Mouse (Mus musculus) lung, embryonic 14.5 days (tissue): ENCODE measurements around the gene Tm6sf2. TPM values are rescaled to one million over a fixed set of nuclear protein-coding genes. Genes with fewer than 3 reads are reported as not detected.

ENCODE experiments used
- ATAC-seq: fragments of 200-750 bp; cut with Nextera tagmentation; 2 replicates; pipeline ENCODE4 v1.8.0; 2017; ENCODE audit warnings: mild to moderate bottlenecking, moderate TSS enrichment, moderate library complexity; ENCODE audit not compliant: insufficient read depth
- DNase-seq: peaks from one replicate; pipeline ENCODE4 v3.0.0-alpha.2; 2015
- H3K27ac ChIP-seq: fragments of 300-500 bp; sonication (generic); 2 replicates; pipeline ENCODE4 v1.5.1; 2014; ENCODE audit warnings: low read depth, mild to moderate bottlenecking, moderate library complexity
- H3K27me3 ChIP-seq: fragments of 300-500 bp; sonication (generic); 2 replicates; pipeline ENCODE4 v1.6.1; 2014; ENCODE audit warnings: low read length, control low read depth; ENCODE audit not compliant: insufficient read depth
- H3K36me3 ChIP-seq: fragments of 300-500 bp; sonication (generic); 2 replicates; pipeline ENCODE4 v1.6.1; 2014; ENCODE audit warnings: control low read depth; ENCODE audit not compliant: insufficient read depth
- H3K4me1 ChIP-seq: fragments of 300-500 bp; sonication (generic); 2 replicates; pipeline ENCODE4 v1.6.1; 2014; ENCODE audit warnings: antibody characterized with exemption, control low read depth; ENCODE audit not compliant: insufficient read depth
- H3K4me2 ChIP-seq: fragments of 300-500 bp; sonication (generic); 2 replicates; pipeline ENCODE4 v1.6.1; 2014; ENCODE audit warnings: mild to moderate bottlenecking
- H3K4me3 ChIP-seq: fragments of 300-500 bp; sonication (generic); 2 replicates; pipeline ENCODE4 v1.5.1; 2014; ENCODE audit warnings: low read depth, low read length
- H3K9ac ChIP-seq: fragments of 300-500 bp; sonication (generic); 2 replicates; pipeline ENCODE4 v1.6.1; 2014
- H3K9me3 ChIP-seq: fragments of 300-500 bp; sonication (generic); 2 replicates; pipeline ENCODE4 v1.6.1; 2016; ENCODE audit warnings: low read depth, low read length, control low read depth
- CTCF ChIP-seq: IDR thresholded peaks from 2 replicates; pipeline ENCODE4 v1.5.1; 2016; ENCODE audit warnings: antibody characterized with exemption, low read depth
- WGBS: fragments of 180-500 bp; shearing (Covaris S2); extraction: QIAGEN DNeasy Blood & Tissue Kit; methylation state at CpG from one replicate; pipeline ENCODE4 v1.1.7; 2014; 5-methylcytosine and 5-hydroxymethylcytosine counted together
- microRNA-seq: library from miRNA; unstranded; fragments of <30 nt; microRNA quantifications from one replicate; pipeline ENCODE4, GENCODE M21; 2016; ENCODE audit warnings: borderline number of aligned reads
- polyA plus RNA-seq: library from polyadenylated mRNA; unstranded; fragments of >200 nt; fragmentation: Nextera tagmentation; extraction: Ambion mirVana; gene quantifications from 2 replicates; pipeline ENCODE4 v1.2.1, GENCODE M21; 2014

Gene Tm6sf2
- polyA plus RNA-seq, 1 experiment from 2014 or later = 1.1 TPM

DNA sequence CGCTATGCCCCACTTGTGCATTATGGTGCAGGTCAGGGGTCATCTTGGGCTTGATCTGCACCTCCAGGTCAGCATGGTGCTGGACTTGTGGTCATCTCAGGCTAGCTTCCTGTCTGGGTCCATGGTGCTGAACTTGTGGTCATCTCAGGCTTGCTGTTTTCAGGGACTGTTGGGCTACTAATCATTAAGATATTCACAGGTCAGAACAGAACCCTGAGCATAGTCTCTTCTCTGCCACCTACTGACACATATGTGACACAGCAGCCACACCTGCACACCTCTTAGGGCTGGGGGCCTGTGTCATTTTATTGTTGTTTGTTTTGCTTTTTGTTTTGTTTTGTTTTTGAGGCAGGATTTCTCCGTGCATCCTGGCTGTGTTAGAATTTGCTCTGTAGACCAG, 50.1 kb downstream of the Tm6sf2 start:
- Histone ChIP-seq H3K4me3 (no peak overlapping the region), H3K36me3 (no peaks in the 10 kb centered on the region), H3K9me3 (no peaks in the 10 kb centered on the region), H3K9ac (no peak overlapping the region), H3K27me3 (peaks cover 29% of the 10 kb centered on the region), H3K4me1 (no peaks in the 10 kb centered on the region), H3K27ac (no peak overlapping the region), H3K4me2 (no peak overlapping the region)
- TF ChIP-seq CTCF = peak; percentile 47
- WGBS = 58% methylated on average over 2 of the region's 2 CpGs
- no peak for ATAC-seq
- no peak for DNase-seq

GRCm38 (mm10) chr8:70124992-70125391, 52.3 kb downstream of the Tm6sf2 start:
- Histone ChIP-seq H3K27ac (no peak overlapping the region), H3K4me3 (no peak overlapping the region), H3K9me3 (no peaks in the 10 kb centered on the region), H3K4me2 (no peak overlapping the region), H3K36me3 (no peaks in the 10 kb centered on the region), H3K4me1 (0 out of 2 replicates have a peak, but pooled peaks cover 4% of the 10 kb centered on the region), H3K27me3 (peaks cover 9% of the 10 kb centered on the region), H3K9ac (no peak overlapping the region)
- no peak for TF ChIP-seq CTCF
- ATAC-seq = no peak
- 60% methylated on average over 8 of the region's 8 CpGs for WGBS
- DNase-seq = no peak

DNA sequence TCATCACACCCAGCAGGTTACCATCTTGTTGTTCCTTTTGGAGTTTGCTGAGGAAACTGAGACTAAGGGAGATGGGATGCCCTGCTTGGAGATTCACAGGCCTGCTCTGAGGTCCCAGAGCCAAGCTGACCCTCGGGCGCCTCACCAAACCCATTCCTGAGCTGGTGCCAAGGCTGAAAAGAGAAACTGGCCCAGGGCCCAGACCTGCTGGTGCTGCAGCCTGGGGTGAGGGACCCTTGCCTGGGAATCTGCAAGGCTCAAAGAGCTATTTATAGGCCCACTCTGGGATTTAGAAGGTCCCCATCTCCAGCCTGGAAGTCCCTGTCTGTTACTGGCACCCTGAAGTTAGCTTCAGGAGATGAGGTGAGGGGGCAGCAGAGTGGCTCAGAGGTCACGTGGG, 55.7 kb downstream of the Tm6sf2 start:
- WGBS = 62% methylated on average over 3 of the region's 3 CpGs
- H3K36me3 ChIP-seq = peaks cover 13% of the 10 kb centered on the region
- H3K4me2 ChIP-seq = no peak overlapping the region
- no peak for TF ChIP-seq CTCF
- H3K9ac ChIP-seq = no peak overlapping the region
- H3K9me3 ChIP-seq = no peaks in the 10 kb centered on the region
- H3K27me3 ChIP-seq = no peaks in the 10 kb centered on the region
- DNase-seq (peak; percentile 31), ATAC-seq (no peak)
- H3K4me1 ChIP-seq = 0 out of 2 replicates have a peak, but pooled peaks cover 4% of the 10 kb centered on the region
- H3K4me3 ChIP-seq = no peak overlapping the region
- no peak overlapping the region for H3K27ac ChIP-seq

DNA sequence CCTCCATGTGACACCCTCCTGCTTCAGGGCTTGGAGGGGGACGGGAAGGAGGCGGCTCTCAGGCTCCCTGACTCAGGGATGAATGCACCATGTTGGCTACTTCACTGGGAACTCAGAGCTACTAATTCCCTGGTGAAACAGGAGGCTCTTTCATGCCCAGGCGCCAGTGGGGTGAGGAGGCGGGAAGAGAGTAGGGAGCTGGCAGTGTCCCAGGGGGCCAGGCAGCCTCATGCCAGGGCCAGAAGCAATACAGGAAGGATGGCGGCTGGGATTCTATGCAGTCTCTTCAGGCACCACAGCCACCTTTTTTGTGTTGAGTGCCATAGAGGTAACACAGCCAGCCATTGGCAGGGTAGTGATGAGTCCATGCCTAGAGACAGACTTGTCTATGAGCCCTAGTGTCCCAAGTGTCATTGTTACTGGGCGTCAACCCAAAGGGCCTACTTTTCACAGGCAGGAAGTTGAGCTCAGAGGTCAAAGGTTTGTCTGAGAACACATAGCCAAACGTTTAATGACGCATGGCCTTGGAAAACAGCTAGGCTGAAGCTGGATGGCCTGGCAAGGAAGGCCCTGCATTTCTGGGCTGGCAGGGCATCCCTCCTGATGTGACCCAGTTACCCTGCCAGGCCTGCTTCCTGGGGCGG, 56.7 kb downstream of the Tm6sf2 start:
- ATAC-seq = no peak
- H3K4me1 ChIP-seq = 0 out of 2 replicates have a peak, but pooled peaks cover 4% of the 10 kb centered on the region
- no peak overlapping the region for H3K4me3 ChIP-seq
- WGBS = 52% methylated on average over 9 of the region's 9 CpGs
- no peaks in the 10 kb centered on the region for H3K27me3 ChIP-seq
- no peak overlapping the region for H3K9ac ChIP-seq
- H3K4me2 ChIP-seq = no peak overlapping the region
- no peaks in the 10 kb centered on the region for H3K9me3 ChIP-seq
- no peak overlapping the region for H3K27ac ChIP-seq
- peaks cover 23% of the 10 kb centered on the region for H3K36me3 ChIP-seq
- no peak for TF ChIP-seq CTCF
- no peak for DNase-seq

Small RNAs within 50 kb of the gene (microRNA-seq; reads per million reads assigned to microRNA genes)
- not detected for gene Mir7066

Other genes starting within 250 kb of the Tm6sf2 start
- gene Pbx4, start 240.4 kb upstream of the Tm6sf2 start, polyA plus RNA-seq = 7.1 and 9.4 TPM in 2 replicates
- gene Cilp2, start 185.2 kb upstream of the Tm6sf2 start, polyA plus RNA-seq = 0.25 and 0.31 TPM in 2 replicates
- 3.8 and 4.3 TPM in 2 replicates for gene Tssk6, start 170.7 kb upstream of the Tm6sf2 start, polyA plus RNA-seq
- gene Ndufa13, start 170.4 kb upstream of the Tm6sf2 start, polyA plus RNA-seq = 163 and 171 TPM in 2 replicates
- gene Yjefn3, start 170.2 kb upstream of the Tm6sf2 start, polyA plus RNA-seq = 3.6 and 4.3 TPM in 2 replicates
- 81.5 and 92.4 TPM in 2 replicates for gene Gatad2a, start 76.5 kb upstream of the Tm6sf2 start, polyA plus RNA-seq
- 49.6 and 50.7 TPM in 2 replicates for gene Mau2, start 30.2 kb upstream of the Tm6sf2 start, polyA plus RNA-seq
- 33.6 and 39.3 TPM in 2 replicates for gene Sugp1, start 30.1 kb upstream of the Tm6sf2 start, polyA plus RNA-seq
- gene Hapln4, start 10.5 kb downstream of the Tm6sf2 start, polyA plus RNA-seq = 0.05 TPM in 1 of 2 replicates, not detected in the other
- 0.05 and 0.07 TPM in 2 replicates for gene Ncan, start 47.9 kb downstream of the Tm6sf2 start, polyA plus RNA-seq
- gene Nr2c2ap, start 58.4 kb downstream of the Tm6sf2 start, polyA plus RNA-seq = 23.1 and 25.2 TPM in 2 replicates
- 17.3 TPM in 2 replicates for gene Rfxank, start 66.2 kb downstream of the Tm6sf2 start, polyA plus RNA-seq
- gene Borcs8, start 66.6 kb downstream of the Tm6sf2 start, polyA plus RNA-seq = 42.5 and 45.7 TPM in 2 replicates
- 0.26 and 0.28 TPM in 2 replicates for gene Mef2b, start 66.8 kb downstream of the Tm6sf2 start, polyA plus RNA-seq
- gene Tmem161a, start 99.4 kb downstream of the Tm6sf2 start, polyA plus RNA-seq = 49.1 and 50.5 TPM in 2 replicates
- 2.9 and 3.2 TPM in 2 replicates for gene Slc25a42, start 139.4 kb downstream of the Tm6sf2 start, polyA plus RNA-seq
- 33.4 and 33.5 TPM in 2 replicates for gene Sugp2, start 161.3 kb downstream of the Tm6sf2 start, polyA plus RNA-seq
- 27.8 and 28.6 TPM in 2 replicates for gene Armc6, start 161.5 kb downstream of the Tm6sf2 start, polyA plus RNA-seq
- gene Homer3, start 209.9 kb downstream of the Tm6sf2 start, polyA plus RNA-seq = 66.4 and 77.9 TPM in 2 replicates
- gene Ddx49, start 229.6 kb downstream of the Tm6sf2 start, polyA plus RNA-seq = 46.1 and 47.9 TPM in 2 replicates
- 286 and 303 TPM in 2 replicates for gene Cope, start 229.6 kb downstream of the Tm6sf2 start, polyA plus RNA-seq
- gene Cers1, start 242.9 kb downstream of the Tm6sf2 start, polyA plus RNA-seq = 2.7 and 3.6 TPM in 2 replicates